Mouse (Mus musculus): ENCODE data around the gene Stk25.

DNA sequence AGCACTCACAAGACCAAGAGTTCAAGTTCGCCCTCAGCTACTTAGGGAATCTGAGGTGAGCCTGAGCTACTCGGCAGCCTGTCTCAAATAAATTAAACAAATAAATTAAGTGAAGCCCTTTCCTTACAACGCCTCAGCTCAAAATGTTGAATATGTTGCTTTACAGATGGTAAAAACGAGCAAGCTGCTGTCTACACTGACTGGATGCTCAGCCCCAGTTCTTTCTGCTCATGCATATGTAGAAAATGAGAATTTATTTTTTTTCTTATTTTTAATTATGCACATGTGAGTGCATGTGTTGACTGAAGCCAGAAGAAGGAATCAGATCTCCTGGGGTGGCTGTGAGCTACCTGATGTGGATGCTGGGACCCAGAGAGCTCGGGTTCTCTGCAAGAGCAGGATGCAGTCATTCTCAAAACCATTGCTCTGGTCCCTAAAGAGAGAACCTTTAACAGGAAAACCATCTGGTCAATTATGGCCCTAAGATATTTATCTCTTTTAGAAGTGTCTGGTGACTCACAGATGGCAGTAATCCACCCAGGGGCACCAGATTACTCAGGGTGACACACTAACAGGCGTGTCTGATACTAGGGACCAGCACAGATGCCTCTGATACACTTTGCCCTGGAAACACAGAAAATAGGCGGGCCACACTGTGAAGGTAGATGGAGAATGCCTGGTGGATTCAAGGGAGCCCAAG is 2.0 kb downstream of the Stk25 start:
- TF ChIP-seq CTCF (IDR thresholded peaks at IDR 0.05; ENCODE audit: control insufficient read depth, insufficient read depth, low read length) (no peak), POLR2A (IDR thresholded peaks at IDR 0.05; ENCODE audit: borderline replicate concordance, control insufficient read depth, low read depth, low read length) (no peak)
